Mouse (Mus musculus) cerebellum, adult 2 months (tissue): ENCODE measurements at regions not wholly inside any gene's neighbourhood (a gene's known extent, or its start where the extent isn't known, plus 50 kb on each side); places are given as distances from the start of the nearest gene placed in this dataset.

Source experiments
- CTCF ChIP-seq: fragments of 200-500 bp; IDR thresholded peaks from 2 replicates; pipeline ENCODE4 v1.5.1; 2011; ENCODE audit warnings: low read depth, mild to moderate bottlenecking, control low read depth, low read length, moderate library complexity, borderline replicate concordance; ENCODE audit not compliant: insufficient read depth
- POLR2A ChIP-seq: fragments of 200-500 bp; IDR thresholded peaks from 2 replicates; pipeline ENCODE4 v1.6.1; 2011; ENCODE audit warnings: low read length, control low read depth, borderline replicate concordance; ENCODE audit not compliant: insufficient read depth

GRCm38 (mm10) chr13:81937061-81937460 is 154.2 kb downstream of the Cetn3 start:
- TF ChIP-seq CTCF (no peak), POLR2A (no peak)
